Mouse (Mus musculus) erythroblast, embryonic 14.5 days (primary cell): Measurements from ENCODE around the gene 4930415O20Rik.

Source experiments
- GATA1 ChIP-seq: IDR thresholded peaks from 2 replicates; pipeline ENCODE4 v1.6.1; 2012; ENCODE audit warnings: low read length, inconsistent platforms, mixed read lengths
- TAL1 ChIP-seq: IDR thresholded peaks from 3 replicates; pipeline ENCODE4 v1.6.1; 2012; ENCODE audit warnings: low read length, inconsistent platforms, mixed read lengths

DNA sequence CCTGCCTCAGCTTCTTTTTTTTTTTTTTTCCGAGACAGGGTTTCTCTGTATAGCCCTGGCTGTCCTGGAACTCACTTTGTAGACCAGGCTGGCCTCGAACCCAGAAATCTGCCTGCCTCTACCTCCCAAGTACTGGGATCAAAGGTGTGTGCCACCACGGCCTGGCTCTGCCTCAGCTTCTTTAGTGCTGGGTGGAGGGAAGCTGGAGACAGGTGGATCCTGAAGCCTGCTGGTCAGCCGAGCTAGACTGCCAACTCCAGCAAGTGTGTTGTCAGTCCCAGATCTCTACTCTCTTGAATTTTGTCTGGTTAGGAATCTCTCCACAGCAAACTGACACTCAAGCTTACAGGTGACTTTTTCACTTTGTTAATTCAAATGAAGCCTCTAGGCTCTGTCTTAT, 34.9 kb upstream of the 4930415O20Rik start:
- TF ChIP-seq GATA1 = no peak
- no peak for TF ChIP-seq TAL1
